Mouse (Mus musculus) megakaryocyte progenitor cell, adult 5-6 weeks (primary cell): Measurements from ENCODE around the gene 2610528A11Rik. TPM values are rescaled to one million over a fixed set of nuclear protein-coding genes. Genes with fewer than 3 reads are reported as not detected.

ENCODE experiments used
- ATAC-seq: replicated peaks from 2 replicates; pipeline ENCODE4 v1.8.0; 2016; ENCODE audit warnings: mild to moderate bottlenecking, moderate TSS enrichment, inconsistent platforms; ENCODE audit not compliant: poor library complexity
- total RNA-seq, 2 experiments: library from RNA; stranded (forward) in 1 of 2; stranded (reverse) in 1 of 2; fragments of 157-497, 149-512 nt in 1 of 2; fragments of 200-1000 nt in 1 of 2; gene quantifications; 2 replicates each; pipeline versions ENCODE4 v1.2.3 to v1.2.4; 2015 to 2017

The 2610528A11Rik gene
- total RNA-seq, 2 experiments from 2014 or later, result 1.5 to 2.1 TPM

DNA sequence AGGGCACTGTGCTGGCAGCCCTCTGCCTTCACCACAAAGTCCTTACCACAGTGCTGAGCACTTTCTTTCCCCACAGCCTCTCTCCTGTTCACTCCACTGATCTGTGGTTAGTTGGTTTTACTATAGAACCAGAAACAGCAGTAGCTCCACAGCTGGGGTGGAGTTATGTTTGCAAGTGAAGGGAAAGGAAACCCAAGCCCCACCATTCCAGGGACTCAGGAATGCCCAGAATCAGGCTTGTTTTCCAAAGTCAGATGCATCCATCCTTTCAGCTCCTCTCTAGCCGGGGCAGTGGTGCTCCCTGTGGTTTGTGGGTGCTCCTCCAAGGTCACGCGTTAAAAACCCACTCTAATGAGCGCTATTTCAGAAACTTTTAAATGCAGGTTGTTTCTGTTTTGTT is 18.3 kb downstream of the 2610528A11Rik start:
- no peak for ATAC-seq

DNA sequence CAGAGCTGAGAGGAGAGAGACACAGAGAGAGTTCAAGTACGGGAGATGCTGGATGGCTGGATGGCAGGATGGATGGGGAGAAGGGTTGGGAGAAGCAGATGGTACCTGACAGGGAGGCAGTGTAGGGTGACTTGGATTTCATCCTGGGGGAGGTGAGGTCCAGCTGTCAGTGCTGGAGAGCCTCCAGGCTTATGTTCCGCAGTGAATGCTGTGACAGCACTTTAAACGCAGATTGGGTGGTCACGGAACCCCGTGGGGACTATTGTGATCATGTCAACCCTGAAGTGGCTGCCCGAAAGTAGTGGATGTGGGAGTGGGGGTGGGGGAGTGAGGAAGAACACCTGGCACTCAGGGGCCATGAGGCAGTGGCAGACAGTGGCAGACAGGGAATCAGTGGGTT is 19.4 kb downstream of the 2610528A11Rik start:
- ATAC-seq, result no peak

DNA sequence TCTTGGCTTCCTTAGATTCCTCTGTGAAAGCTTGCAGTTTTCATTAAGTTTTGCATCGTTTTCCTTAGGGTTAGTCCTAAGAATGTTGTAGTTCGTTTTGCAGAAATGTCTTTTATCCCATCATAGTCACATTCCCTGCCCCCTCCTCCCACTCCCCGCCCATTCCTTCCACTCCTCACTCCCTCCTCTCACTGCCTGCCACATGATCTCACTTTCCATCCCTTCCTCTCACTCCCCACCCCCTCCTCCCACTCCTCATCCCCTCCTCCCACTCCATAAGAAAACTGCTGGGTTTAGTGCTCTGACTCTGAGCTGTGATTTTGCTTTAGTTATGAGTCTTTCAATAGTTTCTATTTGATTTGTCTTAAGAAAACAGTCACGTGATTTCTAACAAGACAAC is 30.1 kb downstream of the 2610528A11Rik start:
- ATAC-seq, result no peak

DNA sequence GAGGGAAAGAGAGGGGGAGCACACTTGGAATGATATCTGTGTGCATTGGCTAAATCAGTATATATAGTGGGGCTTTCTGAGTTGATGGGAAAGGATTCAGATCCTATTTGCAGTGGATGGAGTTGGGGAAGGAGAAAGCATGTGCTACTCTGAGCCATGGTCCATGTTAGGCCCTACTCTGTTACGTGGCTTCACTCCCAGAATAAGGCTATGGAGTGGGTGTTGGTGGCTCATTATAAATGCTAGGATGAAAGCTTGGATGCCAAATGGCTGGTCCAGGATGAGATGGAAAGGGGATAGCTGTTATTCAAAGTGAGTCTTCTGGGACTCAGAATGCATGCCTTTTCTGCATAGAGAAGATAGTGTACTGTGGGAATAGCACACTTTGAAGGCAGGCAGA is 33.1 kb downstream of the 2610528A11Rik start:
- no peak for ATAC-seq

DNA sequence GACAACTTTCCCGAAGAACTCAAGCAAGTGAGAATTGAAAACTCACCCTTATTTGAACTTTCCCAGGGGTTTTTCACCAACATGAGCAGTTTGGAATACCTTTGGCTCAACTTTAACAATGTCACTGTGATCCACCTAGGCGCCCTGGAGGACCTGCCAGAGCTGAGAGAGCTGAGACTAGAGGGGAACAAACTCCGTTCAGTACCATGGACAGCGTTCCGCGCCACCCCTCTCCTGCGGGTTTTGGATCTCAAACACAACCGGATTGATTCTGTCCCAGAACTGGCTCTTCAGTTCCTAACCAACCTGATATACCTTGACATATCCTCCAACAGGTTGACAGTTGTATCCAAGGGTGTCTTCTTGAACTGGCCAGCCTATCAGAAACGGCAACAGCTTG is 45.3 kb downstream of the 2610528A11Rik start:
- peak; percentile 52; the same call in 1 of the 2 replicates for ATAC-seq

DNA sequence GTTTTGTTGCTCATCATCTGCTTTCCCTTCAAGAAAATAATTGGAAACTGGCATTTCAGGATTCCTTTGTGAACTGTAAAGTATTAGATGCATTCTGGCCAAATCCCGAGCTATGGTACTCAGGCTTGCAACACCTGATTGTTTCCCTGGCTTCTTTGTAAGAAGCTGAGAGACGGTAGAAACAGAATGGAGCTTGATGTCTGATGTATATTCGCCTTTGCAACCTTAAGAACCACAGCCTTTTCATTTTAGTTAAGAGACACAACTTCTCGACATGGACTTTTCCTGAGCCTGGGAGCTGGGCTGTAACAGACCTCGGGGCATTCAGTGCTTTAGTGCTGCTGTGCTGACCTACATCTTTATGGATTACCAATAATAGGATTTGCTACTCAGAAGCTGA is 46.2 kb downstream of the 2610528A11Rik start, which contains the start of gene Lrit2:
Lrit2 (plus strand) TSS at position 301 of the 400 bp plus-strand sequence.
- ATAC-seq, result no peak

DNA sequence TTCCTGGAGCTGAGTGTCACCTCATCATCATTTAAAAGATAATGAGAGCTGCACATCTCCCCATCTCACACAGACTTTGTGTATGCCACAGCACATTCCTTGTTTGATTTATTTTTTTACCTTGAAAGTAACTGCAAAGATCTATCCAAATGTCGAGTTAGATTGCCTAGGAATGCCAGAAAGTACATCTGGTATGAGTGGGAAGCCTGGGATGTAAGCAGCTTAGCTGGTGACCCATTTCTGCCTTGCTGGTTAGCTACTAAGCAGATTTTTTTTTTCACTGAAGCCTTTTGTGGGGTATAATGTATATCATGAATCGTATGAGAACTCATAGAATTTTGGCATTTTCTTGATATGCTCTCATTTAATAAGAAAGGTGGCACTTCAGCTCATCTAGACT is 47.2 kb downstream of the 2610528A11Rik start:
- ATAC-seq, result no peak

DNA sequence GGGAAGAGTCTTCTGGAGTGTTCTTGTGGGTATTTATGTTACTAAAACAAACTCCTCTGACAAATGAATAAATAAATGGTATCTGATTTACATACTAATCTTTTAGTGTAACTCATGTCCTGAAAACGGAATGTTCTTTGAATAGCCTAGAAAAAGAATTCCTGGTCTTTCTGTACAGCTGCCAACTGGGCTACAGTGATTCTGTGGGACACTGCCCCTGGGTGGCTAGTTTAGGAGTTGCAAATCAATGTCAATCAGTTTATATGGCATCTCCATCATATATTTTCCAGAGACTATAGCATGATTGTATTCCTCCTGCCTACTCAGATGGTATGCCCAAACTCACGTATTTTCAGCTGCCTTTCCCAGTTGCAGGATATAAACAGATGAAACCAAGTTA is 49.0 kb downstream of the 2610528A11Rik start:
- ATAC-seq, result no peak

Other genes starting within 250 kb of the 2610528A11Rik start
- 9.6 and 10.4 TPM in 2 replicates for gene Ccser2, start 145.2 kb downstream of the 2610528A11Rik start, total RNA-seq (2015)
- gene Ccser2, start 145.2 kb downstream of the 2610528A11Rik start, total RNA-seq (2017), result 5.6 and 12.3 TPM in 2 replicates
- gene Rgr, start 65.1 kb downstream of the 2610528A11Rik start, total RNA-seq (2015), result not detected in 2 replicates
- not detected in 2 replicates for gene Rgr, start 65.1 kb downstream of the 2610528A11Rik start, total RNA-seq (2017)
- not detected in 2 replicates for gene Lrit1, start 59.2 kb downstream of the 2610528A11Rik start, total RNA-seq (2015)
- not detected in 2 replicates for gene Lrit1, start 59.2 kb downstream of the 2610528A11Rik start, total RNA-seq (2017)
- gene Lrit2, start 46.1 kb downstream of the 2610528A11Rik start, total RNA-seq (2015), result not detected in 2 replicates
- gene Lrit2, start 46.1 kb downstream of the 2610528A11Rik start, total RNA-seq (2017), result not detected in 2 replicates
- not detected in 2 replicates for gene Cdhr1, start 15.7 kb downstream of the 2610528A11Rik start, total RNA-seq (2015)
- not detected in 2 replicates for gene Cdhr1, start 15.7 kb downstream of the 2610528A11Rik start, total RNA-seq (2017)
- gene Ghitm, start 21.2 kb upstream of the 2610528A11Rik start, total RNA-seq (2015), result 106 and 118 TPM in 2 replicates
- gene Ghitm, start 21.2 kb upstream of the 2610528A11Rik start, total RNA-seq (2017), result 124 and 128 TPM in 2 replicates